Mouse (Mus musculus) spleen, adult 2 months (tissue): ENCODE results near the gene Hdgfl3.
"Not testable (repeated sequence)": the region's sequence is repeated elsewhere in the genome, so short reads cannot be mapped to it uniquely, and the experiment has no call there.

Experiments
- CTCF ChIP-seq: fragments of 200-500 bp; IDR thresholded peaks from 2 replicates; pipeline ENCODE4 v1.5.1; 2011; ENCODE audit warnings: mild to moderate bottlenecking, inconsistent platforms; ENCODE audit not compliant: insufficient read depth, insufficient read length, insufficient replicate concordance; ENCODE audit errors: extremely low read depth
- POLR2A ChIP-seq: fragments of 200-500 bp; IDR thresholded peaks from 2 replicates; pipeline ENCODE4 v1.6.1; 2011; ENCODE audit warnings: low read depth, low read length, inconsistent platforms

DNA sequence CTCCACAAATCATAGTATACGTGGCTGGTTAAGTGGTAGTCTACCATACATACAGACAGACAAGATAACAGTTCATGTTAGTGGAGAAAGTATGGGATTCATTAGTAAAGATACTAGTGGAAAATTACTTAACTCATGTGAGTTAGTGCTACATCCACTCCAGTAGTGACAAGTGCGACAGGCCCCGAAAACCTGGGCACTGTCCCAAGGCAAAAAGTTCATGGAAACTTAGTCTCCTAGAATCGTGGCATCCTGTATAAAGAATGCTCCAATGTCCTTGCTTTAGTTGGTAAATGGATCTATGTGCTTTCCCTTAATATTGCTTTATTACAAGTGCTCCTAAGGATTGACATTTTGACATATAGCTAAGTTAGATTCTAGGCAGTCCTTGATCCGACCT is 96.5 kb downstream of the Hdgfl3 start:
- TF ChIP-seq POLR2A, CTCF: not testable (repeated sequence)
